Mouse (Mus musculus) heart, embryonic 11.5 days (tissue): Measurements from ENCODE around the gene Speg. TPM values are rescaled to one million over a fixed set of nuclear protein-coding genes. Genes with fewer than 3 reads are reported as not detected.

Experiments
- ATAC-seq: fragments of 200-750 bp; cut with Nextera tagmentation; replicated peaks from 2 replicates; pipeline ENCODE4 v1.8.0; 2017; ENCODE audit warnings: moderate library complexity; ENCODE audit not compliant: insufficient number of reproducible peaks, low FRiP score, low TSS enrichment
- H3K27ac ChIP-seq: fragments of 300-500 bp; sonication (generic); 2 replicates; pipeline ENCODE4 v1.5.1; 2014; ENCODE audit warnings: mild to moderate bottlenecking, low read depth, low read length
- H3K27me3 ChIP-seq: fragments of 300-500 bp; sonication (generic); 2 replicates; pipeline ENCODE4 v1.6.1; 2014; ENCODE audit warnings: mild to moderate bottlenecking, low read length, mixed read lengths; ENCODE audit not compliant: control insufficient read depth, insufficient read depth
- H3K36me3 ChIP-seq: fragments of 300-500 bp; sonication (generic); 2 replicates; pipeline ENCODE4 v1.6.1; 2014; ENCODE audit warnings: mild to moderate bottlenecking, low read length, moderate library complexity, mixed read lengths; ENCODE audit not compliant: control insufficient read depth, insufficient read depth
- H3K4me1 ChIP-seq: fragments of 300-500 bp; sonication (generic); 2 replicates; pipeline ENCODE4 v1.6.1; 2014; ENCODE audit warnings: low read length; ENCODE audit not compliant: control insufficient read depth, insufficient read depth
- H3K4me2 ChIP-seq: fragments of 300-500 bp; sonication (generic); 2 replicates; pipeline ENCODE4 v1.6.1; 2014; ENCODE audit warnings: mild to moderate bottlenecking, moderate library complexity
- H3K4me3 ChIP-seq: fragments of 300-500 bp; sonication (generic); 2 replicates; pipeline ENCODE4 v1.5.1; 2014; ENCODE audit warnings: low read depth, low read length
- H3K9ac ChIP-seq: fragments of 300-500 bp; sonication (generic); 2 replicates; pipeline ENCODE4 v1.6.1; 2014; ENCODE audit warnings: mild to moderate bottlenecking, low read depth, low read length, moderate library complexity
- H3K9me3 ChIP-seq: fragments of 300-500 bp; sonication (generic); replicated peaks from 2 replicates; pipeline ENCODE4 v1.6.1; 2016; ENCODE audit warnings: low read length; ENCODE audit not compliant: control insufficient read depth
- WGBS: fragments of 180-500 bp; shearing (Covaris S2); extraction: QIAGEN DNeasy Blood & Tissue Kit; methylation state at CpG from one replicate; pipeline ENCODE4 v1.1.7; 2014; ENCODE audit not compliant: insufficient replicate concordance; 5-methylcytosine and 5-hydroxymethylcytosine counted together
- polyA plus RNA-seq: library from polyadenylated mRNA; unstranded; fragments of >200 nt; fragmentation: Nextera tagmentation; extraction: Ambion mirVana; gene quantifications from 2 replicates; pipeline ENCODE4 v1.2.1, GENCODE M21; 2014

The Speg gene
- polyA plus RNA-seq, 1 experiment from 2014 or later: 60.7 TPM

DNA sequence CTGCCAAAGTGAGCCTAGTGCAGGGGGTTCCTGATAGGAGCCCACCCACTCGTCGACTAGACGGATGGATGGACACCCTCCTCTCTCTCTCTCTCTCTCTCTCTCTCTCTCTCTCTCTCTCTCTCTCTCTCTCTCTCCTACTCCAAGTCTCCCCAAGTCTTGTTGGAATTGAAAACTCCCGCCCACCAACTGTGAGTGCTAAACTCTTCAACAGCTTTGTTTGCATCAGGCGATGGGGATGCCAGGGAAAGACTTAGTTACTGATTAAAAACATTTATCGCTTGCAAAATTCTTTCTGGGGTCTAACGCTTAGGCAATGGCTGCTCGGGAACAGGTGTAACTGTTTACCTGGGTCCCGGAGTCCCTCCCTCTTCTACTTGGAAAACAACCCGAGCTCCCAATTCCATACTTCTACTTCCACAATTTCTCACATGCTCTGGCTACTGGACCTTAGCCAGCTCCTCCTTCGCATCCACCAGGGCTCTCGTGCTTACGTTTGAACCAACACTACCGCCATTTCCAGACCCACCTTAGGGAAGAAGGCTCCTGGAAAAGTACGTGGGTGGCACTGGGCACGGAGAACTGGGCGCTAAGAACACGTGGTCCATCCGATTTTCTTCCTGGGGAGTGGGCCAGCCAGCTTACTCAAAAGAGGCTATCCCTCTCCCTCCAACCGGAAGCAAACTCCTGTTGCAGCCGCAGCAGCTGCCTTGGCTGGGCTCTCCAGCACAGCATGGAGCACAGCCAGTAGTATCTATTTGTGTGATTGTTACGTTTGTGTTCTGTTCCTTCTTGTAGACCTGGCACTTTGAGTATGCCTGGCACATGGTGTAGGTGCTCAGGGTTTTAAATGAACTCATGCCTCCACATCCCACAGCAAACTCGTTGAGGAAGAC is 83.9 kb downstream of the Speg start:
- Histone ChIP-seq H3K36me3 (no peaks in the 10 kb centered on the region), H3K27ac (no peak overlapping the region; the same call in 1 of the 2 replicates), H3K4me1 (peaks cover 42% of the 10 kb centered on the region), H3K4me3 (peak overlapping the region; percentile 16), H3K9ac (peak overlapping the region; percentile 28; the same call in 1 of the 2 replicates), H3K27me3 (peaks cover 50% of the 10 kb centered on the region), H3K9me3 (no peaks in the 10 kb centered on the region), H3K4me2 (peak overlapping the region; percentile 55)
- no peak for ATAC-seq
- 16% methylated on average over 23 of the region's 23 CpGs for WGBS

DNA sequence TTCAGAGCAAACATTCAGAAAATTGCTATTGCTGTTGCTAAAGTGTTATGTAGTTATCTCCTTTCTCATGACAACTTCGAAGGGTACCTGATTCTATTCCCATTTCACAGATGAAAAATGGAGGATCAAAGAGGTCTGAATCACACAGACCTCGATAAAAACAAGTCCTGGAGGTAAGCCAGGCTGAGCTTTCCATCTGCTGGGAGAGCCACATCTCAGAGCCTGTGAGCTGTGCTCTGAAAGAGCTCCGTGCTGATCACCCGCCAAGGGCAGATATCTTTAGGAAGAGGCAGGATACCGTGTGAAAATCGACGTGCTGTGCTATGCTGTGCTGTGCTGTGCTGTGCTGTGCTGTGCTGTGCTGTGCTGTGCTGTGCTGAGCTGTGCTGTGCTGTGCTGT is 85.2 kb downstream of the Speg start:
- 50% methylated on average over 7 of the region's 7 CpGs for WGBS
- ATAC-seq: no peak
- no peak overlapping the region for H3K27ac ChIP-seq
- H3K9ac ChIP-seq: no peak overlapping the region
- H3K27me3 ChIP-seq: peaks cover 39% of the 10 kb centered on the region
- no peak overlapping the region for H3K4me2 ChIP-seq
- H3K9me3 ChIP-seq: no peaks in the 10 kb centered on the region
- no peak overlapping the region for H3K4me3 ChIP-seq
- H3K4me1 ChIP-seq: peaks cover 47% of the 10 kb centered on the region
- H3K36me3 ChIP-seq: no peaks in the 10 kb centered on the region

DNA sequence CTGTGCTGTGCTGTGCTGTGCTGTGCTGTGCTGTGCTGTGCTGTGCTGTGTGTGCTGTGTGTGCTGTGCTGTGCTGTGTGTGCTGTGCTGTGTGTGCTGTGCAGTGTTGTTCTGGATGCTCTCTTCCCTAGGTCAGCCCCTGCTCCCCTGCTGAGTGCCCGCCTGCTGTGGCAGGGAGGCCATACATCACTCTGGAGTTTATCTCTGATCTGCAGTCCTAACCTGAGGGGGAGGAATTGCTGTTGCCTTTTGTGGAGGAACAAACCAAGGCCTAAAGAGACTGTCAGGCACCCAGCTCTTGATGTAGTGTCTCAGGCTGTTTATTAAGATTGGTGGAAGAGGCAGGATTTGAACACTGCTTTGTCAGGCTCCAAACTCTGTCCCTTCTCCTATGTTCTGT is 87.5 kb downstream of the Speg start:
- no peak overlapping the region for H3K9ac ChIP-seq
- H3K27ac ChIP-seq: no peak overlapping the region
- H3K9me3 ChIP-seq: no peaks in the 10 kb centered on the region
- peaks cover 25% of the 10 kb centered on the region for H3K27me3 ChIP-seq
- no peak overlapping the region for H3K4me3 ChIP-seq
- H3K36me3 ChIP-seq: no peaks in the 10 kb centered on the region
- no peak overlapping the region for H3K4me2 ChIP-seq
- ATAC-seq: no peak
- WGBS: 28% methylated on average over 1 of the region's 1 CpGs
- H3K4me1 ChIP-seq: peaks cover 35% of the 10 kb centered on the region

DNA sequence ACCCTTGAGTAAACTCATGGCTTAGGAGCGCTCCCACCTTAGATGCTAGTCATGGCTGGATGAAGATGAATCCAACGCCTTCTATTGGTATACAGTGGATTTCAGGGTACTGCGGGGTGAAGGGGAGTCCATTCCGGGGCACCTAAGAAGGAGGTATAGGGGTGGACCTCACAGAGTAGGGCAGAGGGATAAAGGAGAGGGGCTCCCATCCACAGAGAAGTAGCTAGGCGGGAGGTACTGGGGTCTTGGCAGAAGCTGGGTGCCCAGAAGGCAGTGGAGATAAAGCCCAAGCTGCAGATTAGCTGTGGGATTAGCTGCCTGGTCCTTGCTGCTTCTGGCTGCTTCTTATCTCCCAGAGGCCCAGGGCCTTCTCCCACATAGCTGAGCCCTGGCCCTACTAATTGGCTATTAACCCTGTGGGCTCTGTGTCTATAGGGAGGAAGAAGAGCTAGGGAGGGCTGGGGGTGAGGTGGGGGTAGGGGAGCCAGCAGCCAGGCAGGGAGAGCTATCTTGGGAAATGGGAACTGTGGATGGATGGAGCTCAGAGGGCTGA is 88.6 kb downstream of the Speg start:
- H3K4me1 ChIP-seq: peaks cover 24% of the 10 kb centered on the region
- ATAC-seq: no peak
- H3K4me2 ChIP-seq: peak overlapping the region; percentile 18; the same call in 1 of the 2 replicates
- no peak overlapping the region for H3K9ac ChIP-seq
- H3K36me3 ChIP-seq: no peaks in the 10 kb centered on the region
- H3K9me3 ChIP-seq: no peaks in the 10 kb centered on the region
- 54% methylated on average over 5 of the region's 5 CpGs for WGBS
- no peak overlapping the region for H3K27ac ChIP-seq
- peaks cover 27% of the 10 kb centered on the region for H3K27me3 ChIP-seq
- no peak overlapping the region for H3K4me3 ChIP-seq

DNA sequence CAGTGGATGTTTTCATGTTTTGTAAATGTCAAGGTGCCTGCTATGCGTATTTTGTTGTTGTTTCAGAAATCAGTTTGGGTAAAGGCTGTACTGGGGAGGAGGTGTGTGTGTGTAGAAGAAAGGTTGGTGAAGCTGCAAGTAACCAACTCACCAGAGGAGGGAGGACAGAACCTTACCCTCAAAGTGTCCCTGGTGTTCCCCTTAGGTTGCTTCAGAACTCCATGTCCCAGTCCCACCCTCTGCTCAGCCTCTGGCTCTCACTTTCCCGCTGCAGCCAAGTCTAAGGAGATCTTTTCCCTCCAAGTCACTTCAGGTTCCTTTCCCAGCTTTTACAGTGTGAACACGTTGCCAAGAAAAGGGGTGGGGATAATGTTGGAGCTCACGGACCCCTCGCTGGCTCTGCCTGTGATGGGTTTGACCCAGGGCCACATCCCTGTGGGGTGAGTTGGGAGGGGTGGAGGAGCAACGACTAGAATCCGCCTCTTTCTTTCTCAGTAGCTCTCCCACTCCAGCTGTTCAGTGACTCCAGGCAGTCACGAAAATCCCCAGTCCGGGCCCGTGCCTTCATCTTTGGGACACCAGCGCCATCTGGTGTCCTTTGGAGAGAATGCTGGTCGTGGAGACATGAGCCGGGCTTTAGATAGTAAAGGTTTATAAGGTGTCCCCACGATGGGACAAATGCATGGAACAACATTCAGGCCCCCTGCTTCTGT is 92.3 kb downstream of the Speg start:
- Histone ChIP-seq H3K27ac (no peak overlapping the region), H3K9me3 (no peaks in the 10 kb centered on the region), H3K4me1 (peaks cover 20% of the 10 kb centered on the region), H3K9ac (0 out of 2 replicates have a peak overlapping the region, but pooled peaks have one; percentile 5), H3K4me3 (no peak overlapping the region), H3K27me3 (peaks cover 27% of the 10 kb centered on the region), H3K4me2 (peak overlapping the region; percentile 16; the same call in 1 of the 2 replicates), H3K36me3 (no peaks in the 10 kb centered on the region)
- peak; percentile 47 for ATAC-seq
- WGBS: 6% methylated on average over 14 of the region's 14 CpGs

DNA sequence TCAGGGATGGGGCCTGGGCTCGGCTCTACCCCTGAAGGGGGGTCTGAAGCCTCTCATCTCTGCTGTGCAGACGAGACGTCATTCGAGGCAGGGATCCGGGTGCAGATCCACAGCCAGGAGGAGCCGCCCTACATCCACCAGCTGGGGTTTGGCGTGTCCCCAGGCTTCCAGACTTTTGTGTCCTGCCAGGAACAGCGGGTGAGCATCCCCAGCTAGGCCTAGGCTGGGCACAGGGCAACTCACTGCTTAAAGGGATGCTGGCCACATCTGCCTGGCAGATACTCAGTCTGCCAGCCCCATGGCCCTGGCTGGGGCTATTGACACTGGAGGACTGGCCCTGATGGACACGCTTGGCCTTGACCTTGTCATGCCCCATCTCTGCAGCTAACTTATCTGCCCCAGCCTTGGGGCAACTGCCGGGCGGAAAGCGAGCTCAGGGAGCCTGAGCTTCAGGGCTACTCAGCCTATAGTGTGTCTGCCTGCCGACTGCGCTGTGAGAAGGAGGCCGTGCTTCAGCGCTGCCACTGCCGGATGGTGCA is 94.3 kb downstream of the Speg start:
- ATAC-seq: no peak
- H3K27me3 ChIP-seq: peaks cover 27% of the 10 kb centered on the region
- H3K27ac ChIP-seq: no peak overlapping the region
- no peak overlapping the region for H3K4me2 ChIP-seq
- H3K36me3 ChIP-seq: no peaks in the 10 kb centered on the region
- peaks cover 6% of the 10 kb centered on the region for H3K4me1 ChIP-seq
- no peak overlapping the region for H3K4me3 ChIP-seq
- H3K9me3 ChIP-seq: no peaks in the 10 kb centered on the region
- no peak overlapping the region for H3K9ac ChIP-seq
- 70% methylated on average over 17 of the region's 17 CpGs for WGBS

DNA sequence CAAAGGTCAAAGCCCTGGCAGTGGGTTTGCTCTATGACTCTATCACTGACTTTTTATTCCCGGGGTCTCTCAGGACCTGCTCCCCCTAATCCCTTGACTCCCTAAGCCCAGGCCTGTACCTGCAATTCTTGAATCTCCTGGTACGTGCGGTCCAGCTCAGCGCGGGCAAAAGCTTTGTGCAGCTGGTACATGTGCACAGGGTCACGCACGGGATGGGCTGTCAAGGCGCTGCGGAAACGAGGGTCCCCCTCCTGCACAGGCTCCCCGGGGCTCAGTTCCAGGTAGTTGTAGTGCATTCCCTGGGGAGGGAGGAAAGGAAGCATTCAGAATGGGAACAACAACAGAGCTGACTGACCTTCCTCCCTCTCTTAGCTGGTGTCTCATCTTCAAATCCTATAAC is 101.3 kb downstream of the Speg start:
- peaks cover 22% of the 10 kb centered on the region for H3K36me3 ChIP-seq
- H3K9me3 ChIP-seq: no peaks in the 10 kb centered on the region
- 94% methylated on average over 11 of the region's 11 CpGs for WGBS
- no peak for ATAC-seq
- no peak overlapping the region for H3K4me3 ChIP-seq
- H3K9ac ChIP-seq: no peak overlapping the region
- H3K27ac ChIP-seq: no peak overlapping the region
- H3K4me2 ChIP-seq: no peak overlapping the region
- peaks cover 24% of the 10 kb centered on the region for H3K27me3 ChIP-seq
- H3K4me1 ChIP-seq: peaks cover 27% of the 10 kb centered on the region

DNA sequence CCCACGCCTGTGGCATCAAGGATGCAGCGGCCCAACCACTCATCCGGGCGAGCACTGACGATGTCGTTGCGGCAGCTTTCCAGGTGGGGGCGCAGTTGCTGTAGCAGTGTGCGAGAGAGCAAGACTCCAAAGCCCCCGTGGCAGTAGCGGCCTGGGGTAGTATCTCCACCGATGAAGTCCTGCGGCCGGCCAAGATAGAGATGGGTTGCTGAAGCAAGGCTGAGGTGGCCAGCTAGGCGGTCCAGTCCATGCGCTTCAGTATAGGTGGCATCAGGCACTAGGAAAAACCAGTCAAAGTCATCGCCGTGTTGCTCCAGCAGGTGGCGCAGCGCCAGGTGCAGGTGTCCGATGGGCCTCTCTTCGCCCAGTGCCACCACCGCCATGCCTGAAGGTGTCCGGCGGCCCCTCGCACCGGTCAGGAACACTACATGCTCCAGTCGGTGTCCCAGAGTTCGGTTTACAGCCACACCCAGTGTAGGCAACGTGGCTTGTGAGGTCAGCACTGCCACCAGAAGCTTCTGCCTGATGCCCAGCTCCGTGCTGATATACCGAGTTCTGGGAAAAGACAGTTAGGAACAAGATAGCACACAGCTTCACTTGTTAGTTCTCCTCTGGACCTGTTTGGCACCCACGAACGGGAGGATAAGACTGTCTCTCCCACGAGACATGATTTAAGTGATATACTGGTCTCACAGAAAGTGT is 102.3 kb downstream of the Speg start:
- Histone ChIP-seq H3K27me3 (peaks cover 34% of the 10 kb centered on the region), H3K4me2 (peak overlapping the region; percentile 83), H3K4me1 (peaks cover 27% of the 10 kb centered on the region), H3K9me3 (no peaks in the 10 kb centered on the region), H3K4me3 (peak overlapping the region; percentile 90), H3K36me3 (peaks cover 22% of the 10 kb centered on the region), H3K9ac (0 out of 2 replicates have a peak overlapping the region, but pooled peaks have one; percentile 22), H3K27ac (no peak overlapping the region)
- ATAC-seq: no peak
- 12% methylated on average over 35 of the region's 35 CpGs for WGBS
